Mouse (Mus musculus) brain, embryonic 14.5 days (tissue): ENCODE measurements around the gene Palld. TPM values are rescaled to one million over a fixed set of nuclear protein-coding genes. Genes with fewer than 3 reads are reported as not detected.
A peak's percentile ranks its signal among the peaks of the same experiment; 100 is the strongest.

Experiments used
- DNase-seq: peaks from one replicate; pipeline ENCODE4 v3.0.0-alpha.2; 2011; ENCODE audit warnings: low read depth
- CTCF ChIP-seq: fragments of 200-500 bp; IDR thresholded peaks from 2 replicates; pipeline ENCODE4 v1.5.1; 2012; ENCODE audit warnings: inconsistent platforms, mild to moderate bottlenecking, moderate library complexity, borderline replicate concordance; ENCODE audit not compliant: insufficient read depth, insufficient read length; ENCODE audit errors: extremely low read depth
- POLR2A ChIP-seq: fragments of 200-500 bp; IDR thresholded peaks from 2 replicates; pipeline ENCODE4 v1.6.1; 2012; ENCODE audit warnings: mild to moderate bottlenecking, inconsistent platforms, borderline replicate concordance; ENCODE audit not compliant: poor library complexity, insufficient read depth, insufficient read length, severe bottlenecking; ENCODE audit errors: extremely low read depth
- polyA plus RNA-seq: library from polyadenylated mRNA; depleted of rRNA; stranded (reverse); fragments of >200 nt; gene quantifications from 2 replicates; pipeline ENCODE4 v1.2.3, GENCODE M21; 2012

The Palld gene
- polyA plus RNA-seq, 1 experiment, result 16.4 TPM

DNA sequence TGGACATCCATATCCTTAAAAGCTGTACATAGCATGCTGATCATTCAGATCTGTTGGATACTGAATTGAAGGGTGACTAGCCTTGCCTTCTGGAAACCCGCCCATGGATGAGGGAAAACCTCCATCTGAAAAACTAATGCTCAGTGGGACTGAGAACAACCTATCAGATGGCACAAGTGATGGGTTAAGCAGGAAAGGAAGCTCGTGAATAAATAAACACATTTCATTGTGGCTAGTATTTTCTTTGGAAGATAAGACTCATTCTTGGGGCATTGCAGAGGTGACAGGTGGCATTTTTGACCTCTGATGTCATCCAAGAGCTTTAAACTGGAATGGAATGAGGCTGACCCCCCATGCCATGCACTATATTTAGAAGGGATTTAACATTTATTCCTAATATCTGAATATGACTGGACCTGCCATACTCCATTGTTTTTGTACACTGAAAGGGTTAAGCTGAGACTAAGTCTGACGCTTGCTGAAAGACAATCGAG is 128.8 kb downstream of the Palld start:
- no peak for TF ChIP-seq POLR2A
- TF ChIP-seq CTCF, result no peak
- no peak for DNase-seq

DNA sequence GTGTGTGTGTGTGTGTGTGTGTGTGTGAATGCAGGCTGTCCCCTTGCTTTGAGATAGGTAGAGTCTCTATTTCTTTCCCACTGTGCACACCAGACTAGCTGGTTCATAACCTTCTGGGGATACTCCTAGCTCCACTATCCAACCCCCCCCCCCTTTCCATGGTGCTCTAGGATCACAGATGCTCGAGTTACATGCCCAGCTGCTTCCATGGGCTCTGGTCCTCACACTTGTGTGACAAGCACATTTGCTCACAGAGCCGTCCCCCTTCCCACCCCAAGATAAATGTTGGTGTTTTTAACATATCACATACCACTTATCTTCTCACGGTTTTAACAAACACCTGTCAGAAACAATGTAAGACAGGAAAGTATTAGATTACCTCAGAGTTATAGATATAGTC is 131.2 kb downstream of the Palld start:
- TF ChIP-seq CTCF, result no peak
- TF ChIP-seq POLR2A, result no peak
- no peak for DNase-seq

DNA sequence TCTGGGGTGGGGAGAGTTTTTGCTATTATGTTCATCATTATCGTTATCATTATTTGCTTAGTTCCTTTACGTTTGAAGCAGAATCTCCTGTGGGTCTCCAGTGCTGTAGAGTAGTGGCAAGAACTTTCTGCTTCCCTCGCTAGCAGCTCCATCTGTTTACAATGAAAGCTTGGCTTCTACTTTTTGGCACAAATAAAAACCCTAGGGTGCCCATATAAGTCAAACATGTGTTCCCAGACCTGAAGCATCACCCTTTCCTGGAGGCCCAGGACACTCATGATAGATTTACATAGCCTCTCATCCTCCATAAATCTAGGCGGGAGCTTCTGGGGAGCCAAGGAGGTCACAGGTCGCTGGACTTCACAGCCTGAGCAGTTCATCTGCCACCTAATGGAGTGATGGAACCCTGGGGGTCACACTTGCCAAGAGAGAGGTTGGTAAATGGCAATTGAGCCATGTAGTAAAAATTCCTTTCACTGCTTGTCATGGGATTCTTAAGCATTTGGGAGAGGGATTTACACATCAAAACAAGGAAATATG is 133.1 kb downstream of the Palld start:
- no peak for DNase-seq
- TF ChIP-seq POLR2A (no peak), CTCF (no peak)

DNA sequence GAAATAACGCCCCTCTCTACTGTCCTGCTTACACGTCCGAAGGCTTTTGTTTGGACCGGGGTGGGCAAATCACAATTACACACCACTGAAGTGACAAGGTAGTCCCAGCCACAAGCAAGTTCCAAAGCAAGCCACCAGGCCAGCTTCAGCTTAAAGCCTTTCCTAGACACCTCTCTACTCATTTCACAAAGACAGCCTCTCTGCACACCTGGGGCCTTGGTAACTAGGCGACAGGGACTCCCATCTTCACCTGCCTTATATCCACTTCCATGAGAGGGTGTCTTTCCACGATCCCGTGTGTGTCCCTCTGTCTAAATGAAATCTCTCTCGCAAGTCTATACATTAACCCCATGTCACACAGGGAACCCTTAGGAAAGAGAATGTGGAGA is 142.3 kb downstream of the Palld start:
- no peak for DNase-seq
- 0 out of 2 replicates have a peak, but pooled peaks have one; percentile 9 for TF ChIP-seq CTCF
- TF ChIP-seq POLR2A, result no peak

DNA sequence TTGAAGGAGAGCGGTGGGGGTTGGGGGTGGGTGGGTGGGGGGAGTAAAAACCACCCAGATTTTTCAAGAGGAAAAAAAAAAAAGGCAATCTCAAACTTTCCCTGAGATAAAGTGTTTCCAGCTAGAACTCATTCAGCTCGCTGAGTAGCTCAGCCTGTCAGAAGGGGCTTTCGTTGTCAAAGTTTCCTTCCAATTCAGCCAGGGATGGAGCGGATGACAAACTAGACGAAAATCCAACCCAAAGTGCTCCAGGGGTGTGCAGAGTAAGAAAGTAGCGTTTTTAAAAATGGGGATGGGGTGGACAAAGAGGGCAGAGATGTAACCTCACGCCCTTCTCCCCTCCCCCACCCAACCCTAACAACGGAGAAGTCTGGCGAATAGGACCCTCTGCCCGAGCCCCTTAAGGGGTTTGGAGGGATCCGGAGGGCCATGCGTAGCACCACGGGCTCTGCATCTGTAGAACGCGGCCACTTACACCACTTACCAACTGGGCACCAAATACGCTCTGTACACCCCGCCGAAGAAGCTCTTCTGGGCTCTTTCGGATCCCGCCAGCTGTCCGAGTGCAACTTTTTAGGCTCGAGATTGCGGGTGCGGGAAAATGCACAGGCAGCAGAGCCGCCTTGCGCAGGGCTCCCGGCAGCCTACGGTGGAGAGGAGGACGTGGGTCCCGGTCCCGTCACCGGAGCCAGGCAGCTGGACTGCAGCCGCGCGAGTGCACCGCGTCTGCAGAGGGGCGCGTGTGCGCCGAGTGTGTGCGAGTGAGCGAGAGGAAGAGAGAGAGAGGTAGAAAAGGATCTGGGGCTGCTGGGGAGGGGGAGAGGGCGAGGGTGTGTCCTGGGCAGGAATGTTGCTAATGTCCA is 142.9 kb downstream of the Palld start:
- TF ChIP-seq CTCF, result no peak
- peak; percentile 44; the same call in 1 of the 2 replicates for TF ChIP-seq POLR2A
- peak; percentile 80 for DNase-seq

DNA sequence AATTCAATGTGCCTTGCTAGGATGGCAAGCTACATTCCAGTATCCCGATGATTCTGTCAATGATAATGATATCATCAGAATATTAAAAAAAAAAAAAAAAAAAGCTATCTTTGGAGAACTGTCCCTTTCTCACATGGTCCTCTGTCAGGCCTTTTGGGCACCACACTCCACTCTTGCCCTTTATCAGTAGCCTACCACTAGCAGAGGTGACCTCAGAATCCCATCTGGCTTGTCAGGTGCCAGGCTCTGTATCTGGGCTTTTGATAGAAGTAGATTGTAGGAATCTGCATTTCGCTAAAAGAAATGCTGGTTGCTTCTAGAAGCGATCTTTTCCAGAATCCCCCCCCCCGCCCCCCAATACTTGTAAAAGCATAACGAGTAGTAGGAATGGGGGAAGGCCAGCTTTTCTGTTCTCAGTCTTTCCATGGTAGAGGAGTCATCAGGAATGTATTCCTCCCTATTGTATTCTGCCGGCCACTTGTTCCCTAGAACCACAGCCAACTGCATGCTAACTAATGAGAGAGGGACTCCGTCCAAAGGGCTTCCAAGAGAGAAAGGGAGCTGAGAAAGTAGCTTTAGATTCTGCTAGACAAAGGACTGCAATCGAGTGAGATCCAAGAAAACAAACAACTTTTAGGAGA is 143.7 kb downstream of the Palld start:
- peak; percentile 91 for DNase-seq
- TF ChIP-seq CTCF (no peak), POLR2A (no peak)

DNA sequence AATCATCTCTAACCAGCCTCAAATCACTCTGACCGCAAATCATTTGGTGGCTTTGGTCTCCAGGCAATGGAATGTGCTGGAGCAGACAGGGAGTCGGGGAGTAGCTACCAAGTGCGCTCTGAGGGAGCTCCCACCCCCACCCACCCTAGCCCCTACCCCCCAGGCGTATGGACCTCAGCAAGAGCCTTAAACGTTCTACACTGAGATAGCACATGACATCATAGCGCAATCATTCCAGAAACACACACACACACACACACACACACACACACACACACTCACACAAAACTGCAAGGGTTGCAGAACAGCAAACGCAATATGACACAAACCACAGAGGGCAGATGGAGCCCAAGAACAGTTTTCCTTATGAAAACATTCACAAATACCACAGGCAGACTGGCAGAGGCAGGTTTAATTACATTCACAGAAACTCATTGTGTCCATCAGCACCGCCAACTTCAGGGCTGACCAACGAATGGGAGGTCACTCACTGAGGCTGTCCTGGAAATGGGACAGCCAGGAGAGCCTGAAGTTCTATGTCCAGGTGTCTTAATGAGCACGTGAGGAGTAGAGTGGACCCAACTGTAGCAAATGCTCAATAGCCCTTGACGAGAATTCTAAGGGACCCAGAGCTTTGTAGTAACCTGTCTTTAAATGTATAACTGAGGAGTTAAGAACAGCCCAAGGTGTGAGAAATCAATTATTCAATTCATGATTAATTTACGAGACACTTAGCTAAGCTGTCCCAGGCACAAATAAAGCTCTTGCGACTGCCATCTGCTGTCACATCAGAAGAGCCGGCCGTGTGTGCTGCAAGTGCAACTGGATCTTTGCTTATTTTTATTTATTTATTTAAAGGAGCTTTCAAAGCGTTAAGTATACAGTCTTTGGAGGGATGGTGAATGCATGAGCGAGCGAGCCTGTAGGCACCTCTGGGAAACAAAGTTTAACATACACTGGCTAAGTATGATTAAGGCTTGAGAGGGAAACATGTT is 145.2 kb downstream of the Palld start:
- TF ChIP-seq POLR2A, result no peak
- peak; percentile 33; the same call in 1 of the 2 replicates for TF ChIP-seq CTCF
- peak; percentile 79 for DNase-seq

DNA sequence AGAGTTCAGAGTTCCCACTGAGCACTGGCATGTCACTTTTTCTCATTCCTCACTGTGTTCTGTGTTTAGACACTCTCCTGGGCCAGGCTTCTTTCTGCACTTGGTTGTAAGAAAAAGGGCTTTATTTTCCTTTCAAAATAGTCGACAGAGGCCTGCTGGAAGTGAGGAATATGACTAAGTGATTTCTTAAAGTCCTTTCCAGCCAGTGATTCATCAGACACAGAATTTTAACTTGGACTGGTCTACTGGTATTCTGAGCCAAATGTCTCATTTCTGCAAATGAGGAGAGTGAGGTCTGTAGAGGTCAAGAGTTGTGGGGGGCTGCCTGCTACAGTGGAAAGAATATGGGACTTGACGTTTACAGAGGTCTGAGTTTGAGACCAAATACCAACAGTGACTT is 147.3 kb downstream of the Palld start:
- TF ChIP-seq CTCF (no peak), POLR2A (no peak)
- DNase-seq, result no peak

DNA sequence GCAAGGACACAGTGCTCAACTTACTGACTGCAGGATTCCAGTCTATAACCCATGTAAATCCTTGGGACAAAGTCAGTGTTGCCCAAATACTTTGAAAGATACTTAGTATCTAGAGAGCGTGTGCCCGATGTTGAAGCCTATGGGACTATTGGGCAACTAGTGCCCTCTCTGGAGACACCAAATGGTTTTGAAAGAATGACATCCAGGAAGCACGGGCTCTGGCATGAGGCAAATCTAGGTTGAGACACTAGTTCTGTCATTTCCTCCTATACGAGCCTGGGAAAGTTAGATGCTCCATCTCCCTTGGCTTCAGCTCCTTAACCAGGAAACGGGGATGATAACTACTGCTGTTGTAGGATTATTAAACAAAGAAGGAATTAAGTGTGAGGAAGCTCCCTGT is 155.4 kb downstream of the Palld start:
- no peak for DNase-seq
- TF ChIP-seq POLR2A (no peak), CTCF (no peak)

DNA sequence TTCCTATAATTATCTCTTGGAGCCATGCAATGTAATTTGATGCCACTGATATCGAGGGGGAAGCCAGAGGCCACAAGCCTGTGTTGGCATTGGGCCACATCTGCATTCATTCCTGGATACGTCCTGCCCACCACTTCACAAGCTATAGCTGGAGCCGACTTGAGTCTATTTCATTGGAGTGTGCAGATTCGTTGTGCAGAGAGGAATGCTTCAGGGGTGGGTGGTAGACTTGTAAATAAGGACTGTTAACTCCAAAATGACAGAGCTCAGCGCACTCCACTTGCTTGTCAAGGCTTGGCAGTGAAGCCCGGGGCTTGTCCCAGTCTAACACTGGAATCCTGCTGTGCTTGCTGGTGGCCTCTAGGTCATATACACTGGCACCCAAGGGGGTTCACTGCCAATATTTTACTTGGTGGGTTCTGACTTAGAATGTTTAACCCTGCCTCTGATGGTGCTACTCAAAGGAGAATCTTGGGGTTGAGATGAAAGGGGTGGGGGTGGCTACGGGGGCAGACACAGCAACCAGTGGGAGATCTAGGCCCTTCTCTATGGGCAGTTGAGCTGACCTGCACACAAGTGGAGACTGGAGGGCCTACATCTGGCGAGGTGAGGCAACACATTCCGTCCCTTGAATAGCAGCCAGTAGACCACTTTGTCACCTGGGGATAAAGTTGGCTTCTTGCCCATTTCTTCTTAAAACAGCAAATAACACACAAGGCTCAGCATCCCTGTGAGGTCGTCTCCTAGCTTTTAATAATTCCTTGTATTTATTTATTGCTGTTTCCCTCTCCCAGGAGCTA is 157.1 kb downstream of the Palld start:
- peak; percentile 69 for DNase-seq
- TF ChIP-seq POLR2A, result no peak
- no peak for TF ChIP-seq CTCF
